Comparison of ENCODE assay signal across 14 mouse cellular contexts in the genomic region with DNA sequence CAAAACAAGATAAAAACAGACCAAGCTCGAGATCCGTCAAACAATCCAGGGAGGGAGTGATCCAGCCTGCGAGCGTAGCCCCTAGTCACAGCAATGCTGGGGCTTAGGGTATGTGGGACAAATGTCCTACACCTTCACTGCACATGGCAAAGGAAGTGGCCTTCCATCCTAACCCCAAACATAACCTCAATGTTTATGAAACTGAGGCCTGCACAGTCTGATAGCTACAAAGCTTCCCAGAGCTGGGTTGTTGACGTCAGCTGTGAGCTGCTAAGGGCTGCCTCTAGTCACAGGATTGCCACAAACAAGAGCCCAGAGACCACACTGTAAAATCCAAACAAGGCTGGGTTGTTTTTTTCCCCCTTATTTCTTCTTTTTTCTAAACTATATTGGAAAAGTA. TPM values are rescaled to one million over a fixed set of nuclear protein-coding genes. Genes with fewer than 3 reads are reported as not detected.
A peak's percentile ranks its signal among the peaks of the same experiment; 100 is the strongest.
DNase-seq lines count a peak whose midpoint lies in the region; ATAC-seq and TF ChIP-seq lines count a peak whose summit lies in the region.
"Had no signal": no experiment of that assay in that cellular context is flagged by ENCODE, and none has a peak within 500 bp of the region (broad histone marks: within the 10 kb centered on the region; RNA-seq: fewer than 3 reads in every experiment).

No protein-coding gene starts in this region.

- H3K27me3 ChIP-seq in thymus, adult 2 months (ENCODE audit: control insufficient read depth, insufficient read depth, low read length) = no peaks in the 10 kb centered on the region
- no peaks in the 10 kb centered on the region for H3K27me3 ChIP-seq in limb, embryonic 10.5 days (ENCODE audit: low read depth, poor library complexity, severe bottlenecking)
- no peaks in the 10 kb centered on the region for H3K27me3 ChIP-seq in kidney, embryonic 14.5 days (ENCODE audit: control insufficient read depth, insufficient read depth, low read length)
- H3K27me3 ChIP-seq: intestine, embryonic 15.5 days; limb, embryonic 15.5 days had no signal

- peak overlapping the region; percentile 91 for H3K27ac ChIP-seq in thymus, adult 2 months (ENCODE audit: control insufficient read depth, insufficient read depth, low read length)
- H3K27ac ChIP-seq in limb, embryonic 10.5 days = no peak overlapping the region
- H3K27ac ChIP-seq in kidney, embryonic 14.5 days (ENCODE audit: low read depth, low read length) = no peak overlapping the region
- H3K27ac ChIP-seq: intestine, embryonic 15.5 days; limb, embryonic 15.5 days had no signal

- H3K9ac ChIP-seq in kidney, embryonic 14.5 days (ENCODE audit: low read depth, low read length) = no peak overlapping the region
- H3K9ac ChIP-seq: intestine, embryonic 15.5 days; limb, embryonic 15.5 days had no signal

- peak; percentile 89 for ATAC-seq in common myeloid progenitor, adult 5-6 weeks (replicated peaks; ENCODE audit: low read depth, poor library complexity, severe bottlenecking)
- no peak for ATAC-seq in kidney, embryonic 14.5 days (ENCODE audit: low FRiP score, low TSS enrichment)
- ATAC-seq: intestine, embryonic 15.5 days had no signal

- peaks cover 67% of the 10 kb centered on the region for H3K4me1 ChIP-seq in thymus, adult 2 months (replicated peaks; ENCODE audit: control insufficient read depth, insufficient read depth, low read length)
- H3K4me1 ChIP-seq in limb, embryonic 10.5 days = no peaks in the 10 kb centered on the region
- no peaks in the 10 kb centered on the region for H3K4me1 ChIP-seq in kidney, embryonic 14.5 days (ENCODE audit: control insufficient read depth, insufficient read depth, low read length)
- H3K4me1 ChIP-seq: intestine, embryonic 15.5 days; limb, embryonic 15.5 days had no signal

- TF ChIP-seq CTCF in thymus, adult 2 months (IDR thresholded peaks at IDR 0.05; ENCODE audit: borderline replicate concordance, control insufficient read depth, extremely low read depth, insufficient read depth, low read length, poor library complexity) = no peak

- no peak for TF ChIP-seq POLR2A in thymus, adult 2 months (IDR thresholded peaks at IDR 0.05; ENCODE audit: control insufficient read depth, extremely low read depth, insufficient read depth, low read length, poor library complexity)

- DNase-seq in thymus, adult 2 months = no peak
- DNase-seq in thymus, postnatal 25 days = no peak
- peak; percentile 35 to 59 for DNase-seq in lung, postnatal 4 days
- DNase-seq in thymus, postnatal 4 days = peak; percentile 33
- DNase-seq in limb, embryonic 10.5 days (ENCODE audit: low spot score) = no peak
- DNase-seq: embryo, embryonic 11 days; heart, postnatal 14 days had no signal

- H3K9me3 ChIP-seq in limb, embryonic 10.5 days (replicated peaks) = no peaks in the 10 kb centered on the region
- no peaks in the 10 kb centered on the region for H3K9me3 ChIP-seq in kidney, embryonic 14.5 days (ENCODE audit: control insufficient read depth, low read length)
- H3K9me3 ChIP-seq: G1E; intestine, embryonic 15.5 days; limb, embryonic 15.5 days had no signal

- H3K4me2 ChIP-seq in kidney, embryonic 14.5 days (replicated peaks; ENCODE audit: low read depth, low read length) = no peak overlapping the region
- H3K4me2 ChIP-seq: intestine, embryonic 15.5 days; limb, embryonic 15.5 days; midbrain, embryonic 11.5 days had no signal

- WGBS in thymus, adult 2 months = 29% methylated on average over 5 of the region's 5 CpGs
- WGBS in limb, embryonic 10.5 days = 93% methylated on average over 5 of the region's 5 CpGs
- 81% methylated on average over 5 of the region's 5 CpGs for WGBS in kidney, embryonic 14.5 days

- H3K36me3 ChIP-seq in thymus, adult 2 months (ENCODE audit: control insufficient read depth, insufficient read depth, low read length) = peaks cover 27% of the 10 kb centered on the region
- peaks cover 99% of the 10 kb centered on the region for H3K36me3 ChIP-seq in limb, embryonic 10.5 days
- peaks cover 96% of the 10 kb centered on the region for H3K36me3 ChIP-seq in kidney, embryonic 14.5 days (ENCODE audit: control insufficient read depth, insufficient read depth, low read length)

- no peak overlapping the region for H3K4me3 ChIP-seq in thymus, adult 2 months (ENCODE audit: control insufficient read depth, insufficient read depth, low read length)
- no peak overlapping the region for H3K4me3 ChIP-seq in limb, embryonic 10.5 days
- H3K4me3 ChIP-seq in kidney, embryonic 14.5 days (ENCODE audit: low read length) = no peak overlapping the region
- H3K4me3 ChIP-seq: intestine, embryonic 15.5 days; left cerebral cortex, adult 2 months; limb, embryonic 15.5 days had no signal

RNA-seq across cellular contexts. Expression of a gene that starts 40.3 kb away (rescaled TPM):
- polyA plus RNA-seq in thymus, adult 2 months (2012; rRNA removed) = 28.6 and 35.9 TPM in 2 replicates
- total RNA-seq in common myeloid progenitor, adult 5-6 weeks (2017) = 52.0 and 54.0 TPM in 2 replicates
- polyA plus RNA-seq in limb, embryonic 10.5 days (2016; fragmentation: Nextera tagmentation; extraction: Ambion mirVana) = 1.5 and 1.7 TPM in 2 replicates
- polyA plus RNA-seq in kidney, embryonic 14.5 days (2014; fragmentation: Nextera tagmentation; extraction: Ambion mirVana) = 2.6 and 2.9 TPM in 2 replicates

RNA-seq across cellular contexts. Expression of a gene that starts 44.8 kb away (rescaled TPM):
- 131 and 136 TPM in 2 replicates for polyA plus RNA-seq in thymus, adult 2 months (2012; rRNA removed)
- total RNA-seq in common myeloid progenitor, adult 5-6 weeks (2017) = 82.8 and 85.3 TPM in 2 replicates
- 180 and 204 TPM in 2 replicates for polyA plus RNA-seq in limb, embryonic 10.5 days (2016; fragmentation: Nextera tagmentation; extraction: Ambion mirVana)
- polyA plus RNA-seq in kidney, embryonic 14.5 days (2014; fragmentation: Nextera tagmentation; extraction: Ambion mirVana) = 131 and 196 TPM in 2 replicates

Comparison
In these comparisons a context has a peak if more than half of its experiments do, and no peak if none do; other contexts are left out.
1. DNase-seq: peak in lung, postnatal 4 days (2 of 2) and thymus, postnatal 4 days (single experiment); none in thymus, adult 2 months (single experiment), thymus, postnatal 25 days (single experiment) and limb, embryonic 10.5 days (single experiment).